Mouse (Mus musculus) heart, embryonic 14.5 days (tissue): ENCODE results near the gene Dapk2. TPM values are rescaled to one million over a fixed set of nuclear protein-coding genes. Genes with fewer than 3 reads are reported as not detected.

Experiments
- ATAC-seq: fragments of 200-750 bp; cut with Nextera tagmentation; 2 replicates; pipeline ENCODE4 v1.8.0; 2017; ENCODE audit warnings: low read depth, moderate TSS enrichment; ENCODE audit not compliant: insufficient number of reproducible peaks, insufficient read depth, low FRiP score
- H3K27ac ChIP-seq, 2 experiments: fragments of 200-500 bp in 1 of 2; fragments of 300-500 bp in 1 of 2; sonication (generic) in 1 of 2; replicated peaks in 1 of 2; 2 replicates each; pipeline ENCODE4 v1.5.1; 2012 to 2014; ENCODE audit warnings: low read depth in 2 of 2, low read length in 2 of 2, control low read depth in 1 of 2, mild to moderate bottlenecking in 1 of 2, mixed read lengths in 1 of 2; ENCODE audit not compliant: control insufficient read depth in 1 of 2, insufficient read depth in 1 of 2
- H3K27me3 ChIP-seq: fragments of 300-500 bp; sonication (generic); 2 replicates; pipeline ENCODE4 v1.6.1; 2014; ENCODE audit warnings: mild to moderate bottlenecking, low read length, control low read depth; ENCODE audit not compliant: control insufficient read depth, insufficient read depth
- H3K36me3 ChIP-seq: fragments of 300-500 bp; sonication (generic); 2 replicates; pipeline ENCODE4 v1.6.1; 2014; ENCODE audit warnings: mild to moderate bottlenecking, control low read depth, low read length, mixed read lengths; ENCODE audit not compliant: control insufficient read depth, insufficient read depth
- H3K4me1 ChIP-seq, 2 experiments: fragments of 200-500 bp in 1 of 2; fragments of 300-500 bp in 1 of 2; sonication (generic) in 1 of 2; 2 replicates each; pipeline ENCODE4 v1.6.1; 2012 to 2014; ENCODE audit warnings: low read length in 2 of 2, control low read depth in 1 of 2, mixed read lengths in 1 of 2; ENCODE audit not compliant: control insufficient read depth in 2 of 2, insufficient read depth in 2 of 2
- H3K4me2 ChIP-seq: fragments of 300-500 bp; sonication (generic); 2 replicates; pipeline ENCODE4 v1.6.1; 2014; ENCODE audit warnings: mild to moderate bottlenecking, low read length
- H3K4me3 ChIP-seq, 2 experiments: fragments of 200-500 bp in 1 of 2; fragments of 300-500 bp in 1 of 2; sonication (generic) in 1 of 2; 2 replicates each; pipeline ENCODE4 v1.5.1; 2012 to 2014; ENCODE audit warnings: low read length in 2 of 2, mild to moderate bottlenecking in 2 of 2, control low read depth in 1 of 2, low read depth in 1 of 2, moderate library complexity in 1 of 2; ENCODE audit not compliant: control insufficient read depth in 1 of 2, insufficient read depth in 1 of 2
- H3K9ac ChIP-seq: fragments of 300-500 bp; sonication (generic); 2 replicates; pipeline ENCODE4 v1.6.1; 2014; ENCODE audit warnings: mild to moderate bottlenecking, low read length
- H3K9me3 ChIP-seq: fragments of 300-500 bp; sonication (generic); 2 replicates; pipeline ENCODE4 v1.6.1; 2016; ENCODE audit warnings: low read length, control low read depth; ENCODE audit not compliant: control insufficient read depth
- WGBS: fragments of 180-500 bp; shearing (Covaris S2); extraction: QIAGEN DNeasy Blood & Tissue Kit; methylation state at CpG from one replicate; pipeline ENCODE4 v1.1.7; 2014; 5-methylcytosine and 5-hydroxymethylcytosine counted together
- polyA plus RNA-seq: library from polyadenylated mRNA; unstranded; fragments of >200 nt; fragmentation: Nextera tagmentation; extraction: Ambion mirVana; gene quantifications from 2 replicates; pipeline ENCODE4 v1.2.1, GENCODE M21; 2014

Gene Dapk2
- polyA plus RNA-seq, 1 experiment from 2014 or later, result 4.8 TPM

DNA sequence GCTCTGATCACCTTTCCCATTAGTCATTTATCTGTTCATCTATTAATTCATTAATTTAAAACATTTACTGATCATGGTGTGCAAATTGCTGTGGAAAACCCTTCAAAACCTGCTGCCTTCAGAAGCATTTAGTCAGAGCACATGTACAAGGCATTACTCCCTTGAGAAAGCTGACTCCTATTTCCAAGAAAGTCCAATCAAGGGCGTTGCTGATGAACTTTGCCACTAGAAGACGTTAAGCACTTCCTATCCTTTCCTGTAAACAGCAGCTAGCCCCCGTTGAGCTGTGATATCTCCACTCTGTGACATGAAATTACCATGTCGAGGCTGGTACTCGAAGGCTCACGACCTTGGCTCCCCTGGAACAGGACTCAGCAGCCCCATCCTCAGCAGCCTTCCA lies 43.6 kb downstream of the Dapk2 start:
- Histone ChIP-seq H3K9me3 (no peaks in the 10 kb centered on the region), H3K27ac (no peak overlapping the region), H3K36me3 (no peaks in the 10 kb centered on the region), H3K4me1 (peaks cover 6 to 16% of the 10 kb centered on the region in 2 experiments), H3K4me3 (no peak overlapping the region), H3K9ac (no peak overlapping the region), H3K4me2 (no peak overlapping the region), H3K27me3 (no peaks in the 10 kb centered on the region)
- WGBS, result 28% methylated on average over 6 of the region's 6 CpGs
- ATAC-seq, result no peak

DNA sequence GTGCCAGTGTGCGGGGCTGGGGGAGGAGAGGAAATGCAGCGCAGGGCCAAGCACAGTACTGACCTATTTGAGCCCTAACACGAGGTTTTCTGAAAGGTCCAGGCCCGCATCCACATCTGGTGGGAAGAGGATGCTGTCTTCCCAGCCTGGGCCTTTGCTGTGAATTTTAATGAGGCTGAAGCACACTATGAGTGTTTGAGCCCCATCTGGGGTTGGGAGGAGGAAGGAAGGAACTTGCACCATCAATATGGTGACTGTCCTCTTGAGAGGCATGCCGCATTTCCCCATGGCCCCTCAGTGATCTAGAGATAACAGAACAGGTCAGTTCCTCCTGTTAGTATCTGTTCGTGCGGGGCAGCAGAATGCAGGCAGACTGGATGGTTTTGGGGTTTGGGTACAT lies 44.4 kb downstream of the Dapk2 start:
- Histone ChIP-seq H3K9me3 (no peaks in the 10 kb centered on the region), H3K4me1 (peaks cover 13 to 24% of the 10 kb centered on the region in 2 experiments), H3K9ac (no peak overlapping the region), H3K4me2 (no peak overlapping the region), H3K4me3 (no peak overlapping the region), H3K36me3 (no peaks in the 10 kb centered on the region), H3K27ac (no peak overlapping the region), H3K27me3 (no peaks in the 10 kb centered on the region)
- 81% methylated on average over 7 of the region's 7 CpGs for WGBS
- no peak for ATAC-seq

DNA sequence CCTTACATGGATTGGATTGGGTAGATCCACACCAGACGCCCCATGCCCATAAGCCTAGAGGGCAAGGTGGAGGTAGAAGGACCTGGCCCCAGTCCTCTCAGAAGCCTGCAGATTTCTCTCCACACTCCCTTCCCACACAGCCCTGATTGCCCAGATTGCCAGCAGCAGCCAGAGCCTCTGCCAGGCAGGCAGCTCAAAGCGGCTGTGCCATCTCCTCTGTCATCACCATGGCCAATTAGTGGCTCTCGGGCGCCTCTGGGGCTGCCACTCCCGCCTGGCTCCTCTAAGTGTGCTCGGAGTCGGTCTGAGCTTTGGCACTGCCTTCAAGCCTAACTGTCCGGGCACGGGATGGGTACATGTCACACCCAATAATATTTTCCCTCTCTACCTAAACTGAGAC lies 47.7 kb downstream of the Dapk2 start:
- H3K4me1 ChIP-seq, result peaks cover 15 to 22% of the 10 kb centered on the region in 2 experiments
- H3K4me3 ChIP-seq, result no peak overlapping the region
- no peaks in the 10 kb centered on the region for H3K36me3 ChIP-seq
- 73% methylated on average over 9 of the region's 9 CpGs for WGBS
- no peak for ATAC-seq
- H3K4me2 ChIP-seq, result no peak overlapping the region
- H3K27ac ChIP-seq, result no peak overlapping the region
- no peaks in the 10 kb centered on the region for H3K9me3 ChIP-seq
- no peaks in the 10 kb centered on the region for H3K27me3 ChIP-seq
- no peak overlapping the region for H3K9ac ChIP-seq

DNA sequence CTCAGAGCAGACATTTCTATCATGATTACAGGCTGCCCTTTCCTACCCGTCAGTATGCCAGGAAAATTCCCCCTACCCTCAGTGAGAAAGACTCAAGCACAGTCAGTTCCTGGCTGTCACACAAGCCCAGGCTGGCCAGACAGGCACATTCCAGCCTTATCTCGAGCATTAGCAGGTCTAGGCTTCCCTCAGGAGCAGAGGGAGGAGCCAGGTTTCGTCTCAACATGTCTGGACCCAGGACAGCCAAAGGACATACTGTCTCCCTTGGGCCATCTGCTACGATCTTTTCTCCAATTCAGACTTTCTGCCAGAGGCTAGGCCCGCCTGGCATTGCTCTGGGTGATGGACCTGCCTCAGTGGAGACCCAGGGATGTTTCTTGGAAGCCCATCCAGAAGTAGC lies 48.8 kb downstream of the Dapk2 start:
- Histone ChIP-seq H3K27ac (peak overlapping the region; percentile 46 to 68), H3K4me1 (peaks cover 18 to 30% of the 10 kb centered on the region in 2 experiments), H3K9me3 (no peaks in the 10 kb centered on the region), H3K4me2 (no peak overlapping the region), H3K36me3 (no peaks in the 10 kb centered on the region), H3K4me3 (no peak overlapping the region), H3K27me3 (no peaks in the 10 kb centered on the region), H3K9ac (no peak overlapping the region)
- ATAC-seq, result peak; percentile 73; the same call in 1 of the 2 replicates
- WGBS, result 12% methylated on average over 5 of the region's 5 CpGs

DNA sequence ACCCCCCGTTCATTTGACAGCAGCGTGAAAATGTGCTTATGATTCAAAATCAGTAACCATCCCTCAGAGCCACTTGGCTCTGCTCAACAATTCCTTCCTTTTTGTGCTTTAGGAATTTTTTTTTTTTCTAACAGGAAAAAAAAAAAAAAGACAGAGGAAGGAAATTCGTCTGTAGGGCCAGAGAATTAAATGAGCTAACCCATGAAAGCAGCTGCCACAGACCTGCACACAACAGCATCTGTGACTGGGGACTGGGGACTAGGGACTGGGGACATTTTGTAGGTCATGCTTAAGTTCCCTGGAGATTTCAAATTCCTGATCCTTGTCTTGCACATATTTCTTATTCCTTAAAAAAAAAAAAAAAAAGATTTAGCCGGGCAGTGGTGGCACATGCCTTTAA lies 53.4 kb downstream of the Dapk2 start:
- H3K4me1 ChIP-seq, result peaks cover 39 to 54% of the 10 kb centered on the region in 2 experiments
- H3K4me3 ChIP-seq, result no peak overlapping the region
- no peak for ATAC-seq
- H3K9ac ChIP-seq, result no peak overlapping the region
- H3K27ac ChIP-seq, result 0 out of 4 replicates have a peak overlapping the region, but pooled peaks of 1 of the 2 experiments have one; percentile 72
- 29% methylated on average over 4 of the region's 4 CpGs for WGBS
- no peaks in the 10 kb centered on the region for H3K27me3 ChIP-seq
- no peaks in the 10 kb centered on the region for H3K36me3 ChIP-seq
- H3K9me3 ChIP-seq, result no peaks in the 10 kb centered on the region
- no peak overlapping the region for H3K4me2 ChIP-seq

DNA sequence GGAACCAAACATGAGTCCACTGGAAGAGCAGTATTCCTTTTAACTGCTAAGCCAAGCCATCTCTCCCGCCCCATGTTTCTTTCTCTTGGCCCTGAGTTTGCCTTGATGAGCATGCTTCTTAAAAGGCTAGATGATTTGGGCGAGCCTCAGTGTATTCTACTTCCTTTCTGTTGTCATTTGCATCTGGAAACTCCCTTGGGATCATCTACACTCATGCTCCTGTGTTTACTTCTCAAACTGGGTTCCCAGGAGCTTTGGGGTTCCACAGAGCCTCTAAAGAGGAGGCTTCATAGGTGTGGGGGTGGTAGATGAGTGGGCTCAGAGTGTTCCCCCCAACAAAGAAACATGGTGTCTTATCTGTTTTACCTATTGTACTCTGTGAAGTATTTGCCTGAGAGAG lies 54.1 kb downstream of the Dapk2 start:
- Histone ChIP-seq H3K9ac (no peak overlapping the region), H3K4me3 (no peak overlapping the region), H3K4me1 (peaks cover 35 to 47% of the 10 kb centered on the region in 2 experiments), H3K27me3 (no peaks in the 10 kb centered on the region), H3K4me2 (no peak overlapping the region), H3K9me3 (no peaks in the 10 kb centered on the region), H3K36me3 (no peaks in the 10 kb centered on the region), H3K27ac (peak overlapping the region in 1 of 2 experiments; percentile 72; a peak in 1 of 4 replicates)
- whole genome bisulfite sequencing, result 74% methylated on average over 2 of the region's 2 CpGs
- no peak for ATAC-seq

DNA sequence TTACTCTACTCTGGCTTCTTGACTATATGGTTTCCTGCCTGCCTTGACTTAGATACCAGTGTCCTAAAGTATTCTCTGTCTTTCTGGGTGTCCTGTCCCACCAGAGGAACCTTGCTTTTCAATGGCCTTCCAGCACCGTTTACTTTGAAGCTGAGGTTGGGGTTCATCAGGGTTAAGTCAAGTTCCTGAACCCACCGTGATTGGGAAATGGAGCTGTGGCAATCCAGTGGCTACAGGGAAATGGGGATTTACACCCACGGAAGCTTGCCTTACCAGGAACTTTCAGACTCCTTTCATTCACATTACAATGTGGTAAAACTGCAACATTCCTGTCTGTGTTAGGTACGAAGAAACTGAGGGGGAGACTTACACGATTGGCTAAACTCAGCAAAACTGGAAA lies 54.8 kb downstream of the Dapk2 start:
- peak overlapping the region; percentile 56 to 72; a peak in 3 of 4 replicates for H3K27ac ChIP-seq
- H3K4me3 ChIP-seq, result no peak overlapping the region
- H3K27me3 ChIP-seq, result no peaks in the 10 kb centered on the region
- no peak overlapping the region for H3K4me2 ChIP-seq
- 67% methylated on average over 5 of the region's 5 CpGs for WGBS
- H3K36me3 ChIP-seq, result no peaks in the 10 kb centered on the region
- H3K9me3 ChIP-seq, result no peaks in the 10 kb centered on the region
- no peak for ATAC-seq
- peaks cover 30 to 45% of the 10 kb centered on the region in 2 experiments for H3K4me1 ChIP-seq
- no peak overlapping the region for H3K9ac ChIP-seq

DNA sequence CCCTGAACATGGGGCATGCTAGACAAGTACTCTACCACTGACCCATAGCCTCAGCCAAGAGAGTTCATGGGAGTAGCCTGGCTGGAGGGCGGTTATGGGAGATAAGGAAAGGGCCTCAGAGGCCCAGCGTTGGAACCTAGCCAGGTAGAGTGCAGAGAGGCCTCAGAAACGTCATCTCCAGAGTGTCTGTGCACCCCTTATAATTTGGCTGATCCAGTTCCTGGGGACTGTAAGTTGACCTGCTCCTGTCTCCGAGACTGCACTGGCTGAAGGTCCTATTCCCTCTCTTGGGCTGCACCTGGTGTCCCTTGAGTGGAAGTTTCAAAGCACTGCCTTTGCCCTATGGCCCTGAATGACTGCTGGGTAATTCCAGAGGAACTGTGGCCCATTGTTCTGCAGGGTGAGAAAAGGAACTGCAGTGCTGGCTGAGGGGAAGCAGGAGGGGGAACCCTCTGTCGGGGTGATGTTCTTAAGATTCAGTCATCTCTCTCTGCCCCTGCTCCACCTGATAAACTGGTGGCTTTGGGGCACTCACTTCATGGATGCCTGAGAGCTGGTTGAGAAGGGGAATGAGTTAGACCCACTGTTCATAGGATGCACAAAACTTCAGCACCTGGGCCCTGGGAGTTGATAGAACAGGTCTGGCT lies 55.5 kb downstream of the Dapk2 start:
- WGBS, result 9% methylated on average over 5 of the region's 5 CpGs
- peak overlapping the region; percentile 56 to 72 for H3K27ac ChIP-seq
- no peak overlapping the region for H3K4me3 ChIP-seq
- H3K4me1 ChIP-seq, result peaks cover 36 to 52% of the 10 kb centered on the region in 2 experiments
- no peaks in the 10 kb centered on the region for H3K36me3 ChIP-seq
- no peaks in the 10 kb centered on the region for H3K9me3 ChIP-seq
- H3K27me3 ChIP-seq, result no peaks in the 10 kb centered on the region
- ATAC-seq, result peak; percentile 74; the same call in 1 of the 2 replicates
- 0 out of 2 replicates have a peak overlapping the region, but pooled peaks have one; percentile 4 for H3K9ac ChIP-seq
- H3K4me2 ChIP-seq, result no peak overlapping the region
